Mouse (Mus musculus) lung, postnatal 0 days (tissue): ENCODE results near the gene Fam120a. TPM values are rescaled to one million over a fixed set of nuclear protein-coding genes. Genes with fewer than 3 reads are reported as not detected.

ENCODE experiments used
- ATAC-seq: fragments of 200-750 bp; cut with Nextera tagmentation; 2 replicates; pipeline ENCODE4 v1.8.0; 2017; ENCODE audit warnings: moderate library complexity
- DNase-seq: peaks from one replicate; pipeline ENCODE4 v3.0.0-alpha.2; 2016; ENCODE audit warnings: low spot score
- H3K27ac ChIP-seq: fragments of 300-500 bp; sonication (generic); 2 replicates; pipeline ENCODE4 v1.5.1; 2014; ENCODE audit warnings: antibody characterized with exemption, mild to moderate bottlenecking, low read length, mixed read lengths
- H3K27me3 ChIP-seq: fragments of 300-500 bp; sonication (generic); replicated peaks from 2 replicates; pipeline ENCODE4 v1.6.1; 2014; ENCODE audit warnings: low read length, mixed read lengths; ENCODE audit not compliant: insufficient read depth
- H3K36me3 ChIP-seq: fragments of 300-500 bp; sonication (generic); 2 replicates; pipeline ENCODE4 v1.6.1; 2014; ENCODE audit warnings: low read length, mixed read lengths; ENCODE audit not compliant: insufficient read depth
- H3K4me1 ChIP-seq: fragments of 300-500 bp; sonication (generic); 2 replicates; pipeline ENCODE4 v1.6.1; 2014; ENCODE audit warnings: antibody characterized with exemption, low read depth, low read length, mixed read lengths; ENCODE audit not compliant: insufficient read depth
- H3K4me2 ChIP-seq: fragments of 300-500 bp; sonication (generic); replicated peaks from 2 replicates; pipeline ENCODE4 v1.6.1; 2014; ENCODE audit warnings: low read depth, mild to moderate bottlenecking, low read length, moderate library complexity, mixed read lengths
- H3K4me3 ChIP-seq: fragments of 300-500 bp; sonication (generic); 2 replicates; pipeline ENCODE4 v1.5.1; 2014; ENCODE audit warnings: low read depth, low read length
- H3K9ac ChIP-seq: fragments of 300-500 bp; sonication (generic); replicated peaks from 2 replicates; pipeline ENCODE4 v1.6.1; 2014; ENCODE audit warnings: low read depth, mild to moderate bottlenecking
- H3K9me3 ChIP-seq: fragments of 300-500 bp; sonication (generic); 2 replicates; pipeline ENCODE4 v1.6.1; 2016; ENCODE audit warnings: low read length, mixed read lengths
- CTCF ChIP-seq: IDR thresholded peaks from 2 replicates; pipeline ENCODE4 v1.5.1; 2016; ENCODE audit warnings: antibody characterized with exemption, mild to moderate bottlenecking
- EP300 ChIP-seq: IDR thresholded peaks from 2 replicates; pipeline ENCODE4 v1.6.1; 2016; ENCODE audit warnings: antibody characterized with exemption, mild to moderate bottlenecking, control low read depth
- WGBS: fragments of 180-500 bp; shearing (Covaris S2); extraction: QIAGEN DNeasy Blood & Tissue Kit; methylation state at CpG from one replicate; pipeline ENCODE4 v1.1.7; 2014; 5-methylcytosine and 5-hydroxymethylcytosine counted together
- polyA plus RNA-seq: library from polyadenylated mRNA; unstranded; fragments of >200 nt; fragmentation: Nextera tagmentation; extraction: Ambion mirVana; gene quantifications from 2 replicates; pipeline ENCODE4 v1.2.1, GENCODE M21; 2015

Fam120a gene
- polyA plus RNA-seq, 1 experiment from 2014 or later = 19.4 TPM

- no peak overlapping the region for H3K4me2 ChIP-seq
- H3K4me1 ChIP-seq = peaks cover 4% of the 10 kb centered on the region
- no peak overlapping the region; the same call in 1 of the 2 replicates for H3K27ac ChIP-seq
- no peaks in the 10 kb centered on the region for H3K27me3 ChIP-seq
- ATAC-seq = 0 out of 2 replicates have a peak, but pooled peaks have one; percentile 21
- no peak for TF ChIP-seq CTCF
- no peak for TF ChIP-seq EP300
- peak; percentile 61 for DNase-seq
- H3K9ac ChIP-seq = no peak overlapping the region
- WGBS = 24% methylated on average over 3 of the region's 3 CpGs
- no peak overlapping the region for H3K4me3 ChIP-seq
- H3K9me3 ChIP-seq = no peaks in the 10 kb centered on the region
- H3K36me3 ChIP-seq = no peaks in the 10 kb centered on the region
These were observed 118.7 kb downstream of the Fam120a start for GRCm38 (mm10) chr13:48849155-48849554.

GRCm38 (mm10) chr13:48845308-48845707, 122.5 kb downstream of the Fam120a start:
- DNase-seq = peak; percentile 62
- peak; percentile 65 for ATAC-seq
- no peaks in the 10 kb centered on the region for H3K4me1 ChIP-seq
- no peaks in the 10 kb centered on the region for H3K27me3 ChIP-seq
- WGBS = 36% methylated on average over 4 of the region's 4 CpGs
- H3K36me3 ChIP-seq = no peaks in the 10 kb centered on the region
- no peak overlapping the region for H3K4me2 ChIP-seq
- H3K27ac ChIP-seq = peak overlapping the region; percentile 11; the same call in 1 of the 2 replicates
- TF ChIP-seq EP300 = peak; percentile 28; the same call in 1 of the 2 replicates
- peak; percentile 41 for TF ChIP-seq CTCF
- no peak overlapping the region for H3K9ac ChIP-seq
- H3K9me3 ChIP-seq = no peaks in the 10 kb centered on the region
- no peak overlapping the region for H3K4me3 ChIP-seq

GRCm38 (mm10) chr13:48843530-48843929, 124.3 kb downstream of the Fam120a start:
- Histone ChIP-seq H3K36me3 (no peaks in the 10 kb centered on the region), H3K27me3 (no peaks in the 10 kb centered on the region), H3K27ac (no peak overlapping the region), H3K4me1 (no peaks in the 10 kb centered on the region), H3K4me3 (no peak overlapping the region), H3K9me3 (no peaks in the 10 kb centered on the region), H3K4me2 (no peak overlapping the region), H3K9ac (no peak overlapping the region)
- TF ChIP-seq CTCF (no peak), EP300 (no peak)
- ATAC-seq = no peak
- whole genome bisulfite sequencing = 96% methylated on average over 1 of the region's 1 CpGs
- DNase-seq = no peak

- H3K36me3 ChIP-seq = no peaks in the 10 kb centered on the region
- DNase-seq (peak; percentile 46), ATAC-seq (0 out of 2 replicates have a peak, but pooled peaks have one; percentile 12)
- no peak overlapping the region; the same call in 1 of the 2 replicates for H3K27ac ChIP-seq
- WGBS = 56% methylated on average over 5 of the region's 5 CpGs
- H3K4me1 ChIP-seq = no peaks in the 10 kb centered on the region
- H3K4me2 ChIP-seq = no peak overlapping the region
- TF ChIP-seq CTCF (no peak), EP300 (no peak)
- H3K27me3 ChIP-seq = no peaks in the 10 kb centered on the region
- H3K9ac ChIP-seq = no peak overlapping the region
- H3K9me3 ChIP-seq = no peaks in the 10 kb centered on the region
- no peak overlapping the region for H3K4me3 ChIP-seq
These were observed 125.8 kb downstream of the Fam120a start for GRCm38 (mm10) chr13:48841905-48842592.

GRCm38 (mm10) chr13:48838284-48838683, 129.5 kb downstream of the Fam120a start:
- Histone ChIP-seq H3K4me2 (no peak overlapping the region), H3K27ac (no peak overlapping the region), H3K9ac (no peak overlapping the region), H3K27me3 (no peaks in the 10 kb centered on the region), H3K36me3 (no peaks in the 10 kb centered on the region), H3K4me1 (no peaks in the 10 kb centered on the region), H3K9me3 (no peaks in the 10 kb centered on the region), H3K4me3 (no peak overlapping the region)
- no peak for ATAC-seq
- TF ChIP-seq CTCF = no peak
- TF ChIP-seq EP300 = no peak
- 71% methylated on average over 2 of the region's 2 CpGs for WGBS
- DNase-seq = no peak

- no peak for ATAC-seq
- Histone ChIP-seq H3K4me1 (no peaks in the 10 kb centered on the region), H3K4me2 (no peak overlapping the region), H3K36me3 (no peaks in the 10 kb centered on the region), H3K27me3 (no peaks in the 10 kb centered on the region), H3K9me3 (no peaks in the 10 kb centered on the region), H3K27ac (no peak overlapping the region), H3K4me3 (no peak overlapping the region), H3K9ac (no peak overlapping the region)
- no peak for DNase-seq
- WGBS = 57% methylated on average over 6 of the region's 6 CpGs
- no peak for TF ChIP-seq EP300
- TF ChIP-seq CTCF = no peak
These were observed 130.3 kb downstream of the Fam120a start for GRCm38 (mm10) chr13:48837537-48837936.
